Mouse (Mus musculus): ENCODE measurements around the gene Zbtb2. TPM values are rescaled to one million over a fixed set of nuclear protein-coding genes. Genes with fewer than 3 reads are reported as not detected.

Gene Zbtb2
- polyA plus RNA-seq, 1 experiment from 2014 or later: 16.5 TPM

DNA sequence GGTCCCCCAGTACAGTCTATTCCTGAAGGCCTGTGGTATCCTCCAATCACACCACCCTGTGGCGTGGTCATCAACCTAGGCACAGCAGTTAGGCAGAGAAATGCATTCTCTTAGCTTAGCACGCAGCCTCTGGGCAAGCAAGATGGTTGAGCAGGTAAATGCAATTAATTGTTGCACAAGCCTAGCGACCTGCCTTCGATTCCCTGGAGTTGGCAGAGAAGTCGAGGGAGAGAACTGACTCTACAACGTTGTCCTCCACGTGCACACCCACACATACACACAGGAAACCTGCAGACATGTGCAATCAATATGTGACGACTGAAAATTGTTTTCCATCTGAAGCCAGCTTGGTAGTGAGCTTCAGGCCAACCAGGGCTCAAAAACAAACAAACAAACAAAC is 64.0 kb downstream of the Zbtb2 start:
- 84% methylated on average over 8 of the region's 8 CpGs for WGBS
- ATAC-seq (replicated peaks): no peak
- Histone ChIP-seq H3K9ac (no peak overlapping the region), H3K27me3 (replicated peaks) (no peaks in the 10 kb centered on the region), H3K4me1 (0 out of 2 replicates have a peak, but pooled peaks cover 2% of the 10 kb centered on the region), H3K4me2 (no peak overlapping the region), H3K36me3 (replicated peaks) (no peaks in the 10 kb centered on the region), H3K27ac (no peak overlapping the region), H3K9me3 (no peaks in the 10 kb centered on the region), H3K4me3 (no peak overlapping the region)

Other genes with a start within 250 kb of the Zbtb2 start
- 40.8 and 41.5 TPM in 2 replicates for gene Akap12, start 121.7 kb downstream of the Zbtb2 start, polyA plus RNA-seq (2015; fragmentation: Nextera tagmentation; extraction: Ambion mirVana)
- gene Rmnd1, start 44.3 kb upstream of the Zbtb2 start, polyA plus RNA-seq (2015; fragmentation: Nextera tagmentation; extraction: Ambion mirVana): 51.4 and 51.6 TPM in 2 replicates
- 11.4 and 11.8 TPM in 2 replicates for gene Armt1, start 44.4 kb upstream of the Zbtb2 start, polyA plus RNA-seq (2015; fragmentation: Nextera tagmentation; extraction: Ambion mirVana)
- gene Ccdc170, start 94.4 kb upstream of the Zbtb2 start, polyA plus RNA-seq (2015; fragmentation: Nextera tagmentation; extraction: Ambion mirVana): 0.27 and 0.34 TPM in 2 replicates
- 0.31 and 0.46 TPM in 2 replicates for gene Esr1, start 223.5 kb upstream of the Zbtb2 start, polyA plus RNA-seq (2015; fragmentation: Nextera tagmentation; extraction: Ambion mirVana)